Mouse (Mus musculus): ENCODE results near the gene Srsf4. TPM values are rescaled to one million over a fixed set of nuclear protein-coding genes. Genes with fewer than 3 reads are reported as not detected.

The Srsf4 gene
- total and polyA plus RNA-seq, 2 experiments from 2014 or later, result 49.4 to 99.7 TPM

DNA sequence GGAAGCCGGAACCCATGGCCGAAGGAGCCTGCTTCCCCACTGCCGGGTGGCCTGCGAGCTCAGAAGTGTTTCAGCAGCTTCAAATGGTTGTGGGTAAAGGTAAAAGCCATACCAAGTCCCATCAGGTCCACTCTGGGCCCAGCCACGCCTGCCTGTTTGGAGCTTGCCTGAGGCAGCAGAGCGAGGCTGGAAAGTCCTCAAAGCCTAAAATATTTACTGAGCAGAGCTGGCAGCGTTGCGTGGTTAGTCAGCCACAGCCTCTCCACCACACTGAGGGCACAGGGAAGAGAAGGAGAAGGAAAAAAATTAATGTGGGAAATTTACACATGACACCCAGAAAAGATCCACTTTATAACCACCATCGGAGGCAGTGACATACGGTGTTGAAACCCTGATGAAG, 40.1 kb downstream of the Srsf4 start:
- Histone ChIP-seq H3K9me3 (ENCODE audit: low read length) (no peaks in the 10 kb centered on the region), H3K27me3 (ENCODE audit: insufficient read depth, low read length) (peaks cover 53% of the 10 kb centered on the region), H3K36me3 (ENCODE audit: insufficient read depth) (no peaks in the 10 kb centered on the region), H3K4me3 (ENCODE audit: low read depth, low read length) (no peak overlapping the region), H3K4me2 (ENCODE audit: low read depth) (no peak overlapping the region), H3K27ac (ENCODE audit: low read depth, low read length) (no peak overlapping the region), H3K9ac (no peak overlapping the region), H3K4me1 (ENCODE audit: insufficient read depth) (no peaks in the 10 kb centered on the region)
- ATAC-seq (no peak), DNase-seq (no peak)
- no peak for TF ChIP-seq CTCF (IDR thresholded peaks at IDR 0.05; ENCODE audit: low read depth)
- 52% methylated on average over 10 of the region's 10 CpGs for WGBS

DNA sequence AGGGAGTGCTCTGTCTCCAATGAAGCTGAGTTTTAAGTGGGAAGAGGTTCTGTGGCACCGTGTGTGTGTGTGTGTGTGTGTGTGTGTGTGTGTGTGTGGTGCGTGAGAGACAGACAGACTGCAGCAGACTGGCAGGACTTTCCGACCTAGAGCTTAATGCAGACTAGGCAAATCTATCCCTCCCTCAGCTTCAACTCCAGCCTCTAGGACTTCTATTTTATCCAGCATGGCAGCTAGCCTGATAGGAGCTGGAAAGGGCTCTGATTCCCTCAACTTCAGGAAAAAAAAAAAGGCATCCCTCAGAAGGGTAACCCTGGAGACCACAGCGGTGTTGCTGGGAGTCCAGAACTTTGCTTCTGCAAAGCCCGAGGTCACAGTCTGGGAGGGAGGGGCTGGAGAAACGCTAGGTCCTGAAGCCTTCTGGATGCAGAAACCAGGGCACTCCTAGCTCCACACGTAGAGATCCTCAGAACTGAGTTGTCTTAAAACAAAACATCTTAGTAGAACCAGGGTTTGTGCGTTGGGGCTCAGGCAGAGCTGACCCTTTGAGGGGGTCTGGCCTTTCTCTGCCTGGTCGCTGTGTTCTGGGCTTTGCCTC, 40.7 kb downstream of the Srsf4 start:
- no peak for DNase-seq
- peak; percentile 42 for ATAC-seq
- WGBS, result 23% methylated on average over 9 of the region's 9 CpGs
- H3K36me3 ChIP-seq (ENCODE audit: insufficient read depth), result no peaks in the 10 kb centered on the region
- no peak overlapping the region for H3K27ac ChIP-seq (ENCODE audit: low read depth, low read length)
- no peak overlapping the region for H3K9ac ChIP-seq
- TF ChIP-seq CTCF (IDR thresholded peaks at IDR 0.05; ENCODE audit: low read depth), result no peak
- H3K4me2 ChIP-seq (ENCODE audit: low read depth), result no peak overlapping the region
- H3K4me1 ChIP-seq (ENCODE audit: insufficient read depth), result no peaks in the 10 kb centered on the region
- no peaks in the 10 kb centered on the region for H3K9me3 ChIP-seq (ENCODE audit: low read length)
- no peak overlapping the region for H3K4me3 ChIP-seq (ENCODE audit: low read depth, low read length)
- H3K27me3 ChIP-seq (ENCODE audit: insufficient read depth, low read length), result peaks cover 59% of the 10 kb centered on the region

DNA sequence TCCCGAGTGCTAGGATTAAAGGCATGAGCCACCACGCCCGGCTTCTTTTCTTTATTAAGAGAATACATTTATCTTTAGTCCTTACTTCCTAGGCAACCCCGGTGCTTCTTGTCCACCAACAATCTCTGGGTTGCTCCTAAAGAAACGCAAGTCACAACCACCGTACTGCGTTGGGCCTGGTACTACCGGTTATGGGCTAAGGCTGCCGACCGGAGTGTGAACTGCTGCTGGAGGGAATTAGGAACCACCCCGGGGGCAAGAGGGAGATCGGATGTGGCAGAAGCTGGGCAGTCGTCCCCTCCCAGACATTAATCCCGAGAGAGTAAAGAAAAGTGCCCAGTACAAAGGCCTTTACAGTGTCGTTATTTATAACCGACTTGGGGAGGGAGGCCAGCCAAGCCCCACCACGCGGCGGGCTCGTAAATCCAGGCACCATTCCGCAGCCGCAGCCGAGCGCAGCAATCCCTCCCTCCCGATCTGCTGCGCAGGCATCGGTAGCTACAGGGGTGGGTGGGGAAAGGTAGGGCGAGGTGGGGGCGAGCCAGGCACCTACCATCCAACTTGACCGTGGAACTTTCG, 41.6 kb downstream of the Srsf4 start:
- WGBS, result 3% methylated on average over 31 of the region's 31 CpGs
- Histone ChIP-seq H3K4me3 (ENCODE audit: low read depth, low read length) (peak overlapping the region; percentile 29), H3K9ac (peak overlapping the region; percentile 36; the same call in 1 of the 2 replicates), H3K9me3 (ENCODE audit: low read length) (no peaks in the 10 kb centered on the region), H3K27me3 (ENCODE audit: insufficient read depth, low read length) (peaks cover 66% of the 10 kb centered on the region), H3K36me3 (ENCODE audit: insufficient read depth) (no peaks in the 10 kb centered on the region), H3K27ac (ENCODE audit: low read depth, low read length) (no peak overlapping the region), H3K4me1 (ENCODE audit: insufficient read depth) (no peaks in the 10 kb centered on the region), H3K4me2 (ENCODE audit: low read depth) (peak overlapping the region; percentile 52)
- ATAC-seq (no peak), DNase-seq (peak; percentile 54)
- no peak for TF ChIP-seq CTCF (IDR thresholded peaks at IDR 0.05; ENCODE audit: low read depth)

DNA sequence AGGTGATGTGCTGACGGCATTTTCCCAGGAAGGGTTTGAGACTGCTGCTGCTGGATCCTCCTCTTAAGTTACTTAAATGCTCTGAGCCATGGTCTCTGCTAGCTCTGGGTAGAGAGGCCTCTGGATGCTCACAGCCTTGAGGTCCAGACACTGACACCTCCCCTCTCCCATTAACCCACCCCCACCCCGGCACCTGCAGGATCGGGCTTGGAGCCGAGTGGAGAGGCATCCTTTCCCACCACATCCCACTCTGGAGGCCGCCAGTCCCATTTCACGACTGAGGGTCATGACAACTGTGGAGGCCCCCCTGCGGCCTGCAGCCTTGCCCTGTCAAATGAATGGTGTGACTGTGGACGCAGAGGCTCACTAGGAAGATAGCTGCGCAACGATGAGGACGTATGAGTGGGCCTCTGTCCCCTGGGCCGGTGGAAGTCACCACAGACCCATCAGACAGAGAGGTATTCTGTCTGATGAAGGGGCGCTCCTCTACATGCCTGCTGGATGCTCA, 42.5 kb downstream of the Srsf4 start:
- no peak for DNase-seq
- TF ChIP-seq CTCF (IDR thresholded peaks at IDR 0.05; ENCODE audit: low read depth), result no peak
- 34% methylated on average over 13 of the region's 13 CpGs for WGBS
- Histone ChIP-seq H3K9me3 (ENCODE audit: low read length) (no peaks in the 10 kb centered on the region), H3K27ac (ENCODE audit: low read depth, low read length) (no peak overlapping the region), H3K9ac (no peak overlapping the region), H3K4me3 (ENCODE audit: low read depth, low read length) (no peak overlapping the region), H3K27me3 (ENCODE audit: insufficient read depth, low read length) (peaks cover 75% of the 10 kb centered on the region), H3K4me1 (ENCODE audit: insufficient read depth) (no peaks in the 10 kb centered on the region), H3K36me3 (ENCODE audit: insufficient read depth) (no peaks in the 10 kb centered on the region), H3K4me2 (ENCODE audit: low read depth) (peak overlapping the region; percentile 52; the same call in 1 of the 2 replicates)
- no peak for ATAC-seq

DNA sequence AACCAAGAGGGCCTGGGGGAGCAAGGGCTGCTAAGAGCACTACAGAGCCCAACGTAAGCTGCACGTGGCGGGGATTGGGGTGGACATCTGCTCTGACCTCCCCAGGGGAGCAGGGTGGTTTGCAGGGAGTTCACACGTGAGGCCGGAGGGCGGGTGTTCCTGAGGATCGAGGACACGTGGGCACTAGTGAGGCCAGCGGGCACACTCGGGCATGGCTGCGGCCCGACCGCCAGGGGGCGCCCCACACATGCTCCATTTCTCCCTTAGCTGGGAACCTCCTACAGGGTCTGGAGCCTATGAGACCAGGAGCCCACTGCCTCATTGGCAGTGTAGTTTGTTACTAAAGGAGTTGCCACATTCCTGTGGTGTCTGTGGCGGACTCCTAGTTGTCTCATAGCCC, 43.0 kb downstream of the Srsf4 start:
- no peak overlapping the region for H3K4me2 ChIP-seq (ENCODE audit: low read depth)
- DNase-seq (peak; percentile 56), ATAC-seq (peak; percentile 47; the same call in 1 of the 2 replicates)
- H3K36me3 ChIP-seq (ENCODE audit: insufficient read depth), result no peaks in the 10 kb centered on the region
- H3K27me3 ChIP-seq (ENCODE audit: insufficient read depth, low read length), result peaks cover 80% of the 10 kb centered on the region
- no peak overlapping the region for H3K27ac ChIP-seq (ENCODE audit: low read depth, low read length)
- H3K9ac ChIP-seq, result no peak overlapping the region
- H3K9me3 ChIP-seq (ENCODE audit: low read length), result no peaks in the 10 kb centered on the region
- TF ChIP-seq CTCF (IDR thresholded peaks at IDR 0.05; ENCODE audit: low read depth), result peak; percentile 77
- WGBS, result 9% methylated on average over 15 of the region's 15 CpGs
- H3K4me1 ChIP-seq (ENCODE audit: insufficient read depth), result no peaks in the 10 kb centered on the region
- H3K4me3 ChIP-seq (ENCODE audit: low read depth, low read length), result no peak overlapping the region

DNA sequence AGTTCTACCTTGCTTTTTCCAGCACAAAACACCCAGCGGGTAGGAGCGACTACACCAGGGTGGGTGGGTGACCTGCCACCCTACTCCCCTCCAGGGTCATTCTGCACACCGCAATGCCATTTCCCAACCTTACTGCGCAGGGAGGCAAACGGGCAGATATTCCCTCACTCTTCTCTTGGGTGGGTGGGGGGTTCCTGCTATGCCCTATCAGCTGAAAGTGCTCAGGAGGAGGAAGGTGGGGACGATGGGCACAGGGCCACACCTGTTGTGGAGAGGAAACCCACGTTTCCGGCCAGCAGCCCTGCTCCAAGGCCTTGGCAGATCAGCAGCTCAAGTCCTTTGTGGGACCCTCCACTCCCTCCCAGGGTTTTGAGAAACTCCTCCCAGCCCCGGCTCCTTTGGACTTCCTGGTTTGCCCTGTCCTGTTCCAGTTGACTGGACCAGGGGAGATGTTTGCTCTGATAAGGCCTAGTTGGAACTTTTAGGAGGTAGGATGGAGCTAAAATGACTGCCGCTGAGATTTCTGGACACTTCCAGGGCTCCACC, 43.7 kb downstream of the Srsf4 start:
- 82% methylated on average over 10 of the region's 10 CpGs for WGBS
- H3K4me1 ChIP-seq (ENCODE audit: insufficient read depth), result no peaks in the 10 kb centered on the region
- no peak overlapping the region for H3K27ac ChIP-seq (ENCODE audit: low read depth, low read length)
- no peak for DNase-seq
- no peaks in the 10 kb centered on the region for H3K36me3 ChIP-seq (ENCODE audit: insufficient read depth)
- H3K4me2 ChIP-seq (ENCODE audit: low read depth), result no peak overlapping the region
- H3K9me3 ChIP-seq (ENCODE audit: low read length), result no peaks in the 10 kb centered on the region
- TF ChIP-seq CTCF (IDR thresholded peaks at IDR 0.05; ENCODE audit: low read depth), result no peak
- H3K27me3 ChIP-seq (ENCODE audit: insufficient read depth, low read length), result peaks cover 85% of the 10 kb centered on the region
- H3K9ac ChIP-seq, result no peak overlapping the region
- no peak for ATAC-seq
- no peak overlapping the region for H3K4me3 ChIP-seq (ENCODE audit: low read depth, low read length)

DNA sequence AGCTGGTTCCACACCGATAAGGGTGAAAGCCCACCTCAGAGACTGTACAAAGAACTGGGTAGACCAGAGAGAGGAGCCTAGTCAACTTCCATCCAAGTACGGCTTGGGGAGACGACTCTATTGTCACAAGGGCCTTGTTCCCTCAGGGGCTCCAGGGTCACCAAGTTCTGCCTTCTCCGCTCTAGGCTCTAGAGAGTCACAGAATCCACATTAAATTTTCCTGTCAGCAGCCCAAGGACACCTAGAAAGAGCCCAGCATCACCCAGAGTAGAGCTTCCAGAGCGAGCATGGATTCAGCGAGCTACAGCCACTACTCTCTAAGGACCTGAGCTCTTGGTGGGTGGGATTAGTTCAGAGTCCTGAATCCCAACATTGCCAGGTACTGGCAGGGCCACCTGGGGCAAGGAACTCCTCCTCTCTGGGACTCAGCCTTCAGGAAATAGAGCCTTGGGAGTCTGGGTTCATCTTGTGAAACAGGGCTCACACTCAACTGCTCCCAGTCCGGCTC, 44.7 kb downstream of the Srsf4 start:
- H3K4me3 ChIP-seq (ENCODE audit: low read depth, low read length), result no peak overlapping the region
- H3K4me1 ChIP-seq (ENCODE audit: insufficient read depth), result no peaks in the 10 kb centered on the region
- no peak overlapping the region for H3K4me2 ChIP-seq (ENCODE audit: low read depth)
- 72% methylated on average over 7 of the region's 7 CpGs for WGBS
- no peak overlapping the region for H3K9ac ChIP-seq
- no peak overlapping the region for H3K27ac ChIP-seq (ENCODE audit: low read depth, low read length)
- peaks cover 86% of the 10 kb centered on the region for H3K27me3 ChIP-seq (ENCODE audit: insufficient read depth, low read length)
- no peak for TF ChIP-seq CTCF (IDR thresholded peaks at IDR 0.05; ENCODE audit: low read depth)
- no peaks in the 10 kb centered on the region for H3K9me3 ChIP-seq (ENCODE audit: low read length)
- ATAC-seq (no peak), DNase-seq (no peak)
- H3K36me3 ChIP-seq (ENCODE audit: insufficient read depth), result no peaks in the 10 kb centered on the region; the same call in 1 of the 2 replicates
